Mouse (Mus musculus) limb, embryonic 10.5 days (tissue): ENCODE measurements around the gene Tmem60. TPM values are rescaled to one million over a fixed set of nuclear protein-coding genes. Genes with fewer than 3 reads are reported as not detected.

Experiments used
- DNase-seq: peaks from one replicate; pipeline ENCODE4 v3.0.0-alpha.2; 2017; ENCODE audit warnings: low spot score
- H3K27ac ChIP-seq: fragments of 300-500 bp; sonication (generic); 2 replicates; pipeline ENCODE4 v1.5.1; 2016; ENCODE audit warnings: mild to moderate bottlenecking
- H3K27me3 ChIP-seq: fragments of 300-500 bp; sonication (generic); 2 replicates; pipeline ENCODE4 v1.6.1; 2016; ENCODE audit warnings: low read depth, mild to moderate bottlenecking; ENCODE audit not compliant: poor library complexity, severe bottlenecking
- H3K36me3 ChIP-seq: fragments of 300-500 bp; sonication (generic); 2 replicates; pipeline ENCODE4 v1.6.1; 2016; ENCODE audit warnings: mild to moderate bottlenecking, moderate library complexity
- H3K4me1 ChIP-seq: fragments of 300-500 bp; sonication (generic); 2 replicates; pipeline ENCODE4 v1.6.1; 2016
- H3K4me3 ChIP-seq: fragments of 300-500 bp; sonication (generic); 2 replicates; pipeline ENCODE4 v1.5.1; 2016; ENCODE audit warnings: mild to moderate bottlenecking, moderate library complexity
- H3K9me3 ChIP-seq: fragments of 300-500 bp; sonication (generic); replicated peaks from 2 replicates; pipeline ENCODE4 v1.6.1; 2016; ENCODE audit warnings: mild to moderate bottlenecking
- WGBS: fragments of 180-500 bp; shearing (Covaris S2); methylation state at CpG from one replicate; pipeline ENCODE4 v1.1.7; 2016; 5-methylcytosine and 5-hydroxymethylcytosine counted together
- polyA plus RNA-seq: library from polyadenylated mRNA; unstranded; fragments of >200 nt; fragmentation: Nextera tagmentation; extraction: Ambion mirVana; gene quantifications from 2 replicates; pipeline ENCODE4 v1.2.1, GENCODE M21; 2016

The Tmem60 gene
- polyA plus RNA-seq, 1 experiment from 2014 or later, result 49.9 TPM

DNA sequence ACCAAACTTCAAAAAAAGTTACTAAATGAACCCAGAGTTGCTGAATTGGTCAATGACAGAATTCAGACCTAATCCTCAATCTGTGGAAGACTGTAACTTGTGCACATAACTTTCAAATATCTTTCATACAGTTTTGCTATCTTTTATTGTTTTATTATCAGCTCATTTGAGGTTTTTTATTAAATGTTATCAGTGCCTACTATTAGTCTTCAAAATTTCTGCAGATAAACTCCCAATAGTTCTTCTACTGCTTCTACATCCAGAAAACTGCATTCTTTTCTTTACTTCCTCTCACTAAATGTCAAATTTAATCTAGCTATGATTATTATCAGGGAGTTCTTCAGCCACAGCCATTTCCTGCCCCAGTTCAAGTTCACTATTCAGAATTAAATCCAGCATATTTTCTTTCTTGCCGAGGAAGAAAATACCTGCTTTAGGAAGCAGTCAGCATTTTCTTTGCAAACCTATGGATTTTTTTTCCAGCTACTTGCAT is 5.0 kb upstream of the Tmem60 start:
- Histone ChIP-seq H3K27me3 (no peaks in the 10 kb centered on the region), H3K4me1 (peaks cover 5% of the 10 kb centered on the region; the same call in 1 of the 2 replicates), H3K4me3 (no peak overlapping the region), H3K9me3 (no peaks in the 10 kb centered on the region), H3K36me3 (no peaks in the 10 kb centered on the region), H3K27ac (no peak overlapping the region)
- WGBS, result 86% methylated on average over 1 of the region's 1 CpGs
- DNase-seq, result no peak

DNA sequence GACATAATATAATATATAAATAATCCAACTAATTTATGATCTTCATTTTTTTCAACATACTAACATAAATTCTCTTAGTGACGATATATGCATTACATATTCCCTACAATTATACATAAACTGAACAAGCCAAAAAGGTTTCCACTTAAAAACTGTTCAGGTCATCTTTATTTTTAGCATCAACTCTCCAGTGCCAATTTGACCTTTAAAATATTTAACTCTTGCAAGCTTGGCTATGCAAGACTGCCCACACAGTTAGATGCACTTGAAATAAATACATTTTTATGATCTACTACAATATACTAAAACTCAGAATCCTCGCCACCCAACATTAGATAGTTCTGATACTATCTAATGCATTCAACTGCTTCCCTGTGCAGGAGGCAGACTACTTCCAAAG is 1.6 kb upstream of the Tmem60 start:
- WGBS, result 75% methylated on average over 2 of the region's 2 CpGs
- no peaks in the 10 kb centered on the region for H3K9me3 ChIP-seq
- peaks cover 16% of the 10 kb centered on the region for H3K4me1 ChIP-seq
- no peak for DNase-seq
- peak overlapping the region; percentile 88 for H3K4me3 ChIP-seq
- peak overlapping the region; percentile 97 for H3K27ac ChIP-seq
- H3K36me3 ChIP-seq, result peaks cover 4% of the 10 kb centered on the region
- no peaks in the 10 kb centered on the region for H3K27me3 ChIP-seq

DNA sequence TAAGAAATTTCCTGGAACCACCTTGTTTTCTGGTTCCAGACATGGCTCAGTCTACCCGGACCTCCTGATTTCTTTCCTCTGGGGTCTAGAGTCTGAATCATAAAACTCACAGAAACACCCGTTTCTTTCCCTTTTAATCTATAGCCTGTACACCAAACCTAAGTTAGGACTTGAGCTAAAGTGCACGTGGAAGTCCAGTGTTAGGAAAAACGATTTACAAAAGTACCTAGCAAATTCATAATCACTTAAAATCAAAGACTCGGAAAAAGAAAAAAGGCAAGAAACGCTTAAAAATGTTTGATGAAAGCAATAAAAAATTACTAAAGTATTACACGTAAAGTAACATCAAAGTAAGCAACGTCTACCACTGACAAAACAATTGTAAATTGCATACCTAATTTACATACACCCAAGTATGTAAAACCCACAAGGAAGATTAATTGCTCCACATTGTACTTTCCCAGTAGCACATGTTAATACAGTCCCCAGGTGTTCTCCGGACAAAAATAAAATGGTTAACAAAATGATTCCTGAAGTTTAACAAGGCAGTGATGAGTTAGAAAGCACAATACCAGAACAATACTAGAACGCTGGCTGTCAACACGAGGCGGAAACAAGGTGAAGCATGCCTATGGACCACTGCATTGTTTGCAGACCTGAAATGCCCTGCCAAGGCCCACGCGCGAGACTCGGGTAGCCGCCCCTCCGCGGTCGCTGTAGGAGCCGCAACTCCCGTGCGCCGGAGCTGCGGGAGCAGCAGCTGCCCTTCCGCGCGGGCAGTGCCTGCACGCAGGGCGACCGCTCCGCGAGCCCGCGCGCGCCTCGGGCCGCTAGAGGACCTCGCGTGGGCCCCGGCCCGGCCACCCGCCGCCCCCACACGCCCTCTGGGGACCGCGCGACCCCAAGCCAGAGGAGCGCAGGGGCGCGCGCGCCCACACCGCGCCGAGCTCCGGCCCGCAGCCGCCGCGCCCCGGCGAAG is 905 bp upstream of the Tmem60 start:
- no peaks in the 10 kb centered on the region for H3K27me3 ChIP-seq
- 2% methylated on average over 64 of the region's 64 CpGs for WGBS
- no peaks in the 10 kb centered on the region for H3K9me3 ChIP-seq
- DNase-seq, result peak; percentile 77
- peak overlapping the region; percentile 88 for H3K4me3 ChIP-seq
- peaks cover 11% of the 10 kb centered on the region for H3K36me3 ChIP-seq
- peaks cover 16% of the 10 kb centered on the region for H3K4me1 ChIP-seq
- peak overlapping the region; percentile 97 for H3K27ac ChIP-seq

DNA sequence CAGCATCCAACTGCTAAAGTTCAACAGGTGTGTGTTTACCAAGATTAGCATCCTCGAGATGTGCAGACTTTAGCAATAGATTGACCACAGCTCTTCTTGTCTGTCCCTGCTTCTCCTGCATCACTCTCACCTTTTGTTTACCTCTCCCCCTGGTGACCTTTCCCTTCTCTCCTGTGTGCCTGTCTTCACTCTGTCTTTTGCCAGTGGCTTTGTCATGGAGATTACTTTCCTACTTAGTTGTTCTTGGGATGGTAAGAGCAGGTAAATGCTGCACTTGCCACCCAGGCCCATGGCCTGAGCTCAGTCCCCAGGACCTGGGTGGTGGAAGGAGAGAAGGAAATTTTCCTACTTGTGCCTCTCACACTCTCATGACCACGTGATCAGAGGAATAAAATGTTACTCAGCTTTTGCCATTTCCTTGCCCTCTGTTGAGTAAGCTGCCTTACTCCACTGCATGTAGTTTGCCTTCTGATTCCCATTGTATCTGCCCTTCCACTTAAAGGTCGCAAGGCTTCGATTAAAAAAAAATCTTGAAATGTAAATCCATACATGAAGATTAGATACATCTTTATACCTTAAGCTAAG is 2.1 kb downstream of the Tmem60 start:
- no peak for DNase-seq
- 75% methylated on average over 4 of the region's 4 CpGs for WGBS
- H3K27me3 ChIP-seq, result no peaks in the 10 kb centered on the region
- no peaks in the 10 kb centered on the region for H3K9me3 ChIP-seq
- no peak overlapping the region for H3K27ac ChIP-seq
- 0 out of 2 replicates have a peak overlapping the region, but pooled peaks have one; percentile 88 for H3K4me3 ChIP-seq
- peaks cover 26% of the 10 kb centered on the region for H3K36me3 ChIP-seq
- H3K4me1 ChIP-seq, result peaks cover 16% of the 10 kb centered on the region

DNA sequence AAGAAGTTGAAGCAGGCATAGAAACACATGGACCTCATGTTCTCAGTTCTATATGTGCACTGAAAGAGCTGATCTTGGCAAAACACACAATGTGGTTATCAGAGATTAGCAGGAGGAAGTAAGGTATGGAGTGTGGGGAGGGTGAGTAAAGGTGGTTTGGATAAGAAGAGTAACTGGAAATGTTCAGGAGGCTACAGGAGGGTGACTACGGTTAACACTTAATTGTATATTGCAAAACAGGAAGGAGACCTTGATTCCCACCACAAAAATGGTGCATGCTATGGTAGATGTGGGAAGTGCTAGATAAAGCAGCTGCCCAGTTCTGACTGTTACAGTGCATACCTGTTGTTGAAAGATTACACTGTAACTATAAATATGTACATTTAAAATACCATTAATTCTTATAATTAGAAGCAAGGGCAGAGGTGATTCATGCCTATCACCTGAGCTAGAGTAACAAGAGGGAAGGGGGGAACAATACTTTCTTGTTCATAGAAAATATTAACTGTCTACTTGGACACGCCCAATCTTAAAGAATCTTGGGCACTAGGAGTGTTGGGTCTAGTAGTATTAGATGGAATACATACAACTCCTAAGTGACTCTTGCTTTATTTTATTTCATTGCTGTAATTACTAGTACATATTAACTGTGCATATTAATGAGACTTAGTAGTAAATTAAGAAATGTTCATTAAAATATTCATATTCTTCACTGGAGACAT is 15.6 kb downstream of the Tmem60 start:
- H3K4me1 ChIP-seq, result no peaks in the 10 kb centered on the region
- no peak overlapping the region for H3K27ac ChIP-seq
- H3K36me3 ChIP-seq, result peaks cover 58% of the 10 kb centered on the region
- no peak overlapping the region for H3K4me3 ChIP-seq
- WGBS, result 92% methylated on average over 2 of the region's 2 CpGs
- H3K27me3 ChIP-seq, result no peaks in the 10 kb centered on the region
- no peaks in the 10 kb centered on the region for H3K9me3 ChIP-seq
- no peak for DNase-seq

DNA sequence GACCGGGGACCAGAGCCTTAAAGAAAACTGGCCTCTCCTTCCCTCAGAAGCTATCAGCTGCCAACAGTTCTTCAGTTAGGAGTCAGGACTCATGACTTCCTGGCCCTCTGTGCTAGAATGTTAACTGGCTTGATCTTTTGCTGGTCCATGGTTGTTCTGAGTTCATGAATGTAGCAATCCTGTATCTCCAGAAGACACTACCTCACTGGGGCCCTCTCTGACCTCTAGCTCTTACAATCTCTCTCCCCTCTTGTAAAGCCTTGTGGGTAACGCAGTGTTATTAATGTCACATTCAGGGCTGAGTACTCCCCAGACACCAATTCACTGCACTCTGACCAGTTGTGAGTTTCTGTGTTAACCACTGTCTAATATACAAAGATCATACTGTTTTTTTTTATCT is 22.7 kb downstream of the Tmem60 start:
- Histone ChIP-seq H3K4me1 (no peaks in the 10 kb centered on the region), H3K27me3 (no peaks in the 10 kb centered on the region), H3K4me3 (no peak overlapping the region), H3K36me3 (peaks cover 54% of the 10 kb centered on the region), H3K27ac (no peak overlapping the region), H3K9me3 (no peaks in the 10 kb centered on the region)
- WGBS, result 88% methylated on average over 2 of the region's 2 CpGs
- DNase-seq, result no peak

DNA sequence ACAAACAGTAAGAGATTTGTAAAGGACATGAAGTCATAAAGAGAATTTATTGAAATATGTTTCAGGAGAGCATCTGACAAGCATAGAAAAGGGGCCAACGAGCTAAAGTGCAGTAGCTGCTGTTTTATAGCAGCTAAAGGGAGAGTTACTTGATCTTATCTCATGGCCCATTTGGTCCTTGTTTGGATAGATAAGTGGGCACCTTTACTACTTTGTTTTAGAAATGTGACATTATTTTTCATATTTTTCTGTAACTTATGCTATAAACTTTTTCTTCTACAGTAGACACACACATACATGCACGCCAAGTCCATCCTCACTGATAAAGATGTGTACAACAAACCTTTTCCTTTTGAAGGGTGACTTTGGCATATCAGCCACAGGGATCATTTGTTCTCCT is 23.4 kb downstream of the Tmem60 start:
- H3K4me1 ChIP-seq, result no peaks in the 10 kb centered on the region
- 78% methylated on average over 2 of the region's 2 CpGs for WGBS
- no peaks in the 10 kb centered on the region for H3K27me3 ChIP-seq
- H3K4me3 ChIP-seq, result no peak overlapping the region
- no peak overlapping the region for H3K27ac ChIP-seq
- H3K9me3 ChIP-seq, result no peaks in the 10 kb centered on the region
- H3K36me3 ChIP-seq, result peaks cover 50% of the 10 kb centered on the region
- no peak for DNase-seq

DNA sequence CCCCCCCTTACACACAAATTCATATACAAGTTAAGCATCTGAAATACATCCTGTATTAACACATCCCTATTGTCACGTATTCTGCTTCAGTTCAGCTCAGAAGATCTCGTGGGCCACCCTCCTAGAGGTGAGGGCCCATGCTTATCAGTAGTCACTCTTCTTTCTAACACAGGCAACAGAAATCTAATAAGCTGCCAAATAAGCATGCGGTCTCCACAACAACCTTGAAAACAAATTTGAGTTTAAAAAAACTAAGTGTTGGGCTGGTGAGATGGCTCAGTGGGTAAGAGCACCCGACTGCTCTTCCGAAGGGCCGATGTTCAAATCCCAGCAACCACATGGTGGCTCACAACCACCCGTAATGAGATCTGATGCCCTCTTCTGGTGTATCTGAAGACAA is 24.2 kb downstream of the Tmem60 start:
- 92% methylated on average over 7 of the region's 7 CpGs for WGBS
- H3K27me3 ChIP-seq, result no peaks in the 10 kb centered on the region
- H3K4me3 ChIP-seq, result no peak overlapping the region
- H3K4me1 ChIP-seq, result no peaks in the 10 kb centered on the region
- DNase-seq, result no peak
- H3K9me3 ChIP-seq, result no peaks in the 10 kb centered on the region
- H3K27ac ChIP-seq, result no peak overlapping the region
- peaks cover 42% of the 10 kb centered on the region for H3K36me3 ChIP-seq

DNA sequence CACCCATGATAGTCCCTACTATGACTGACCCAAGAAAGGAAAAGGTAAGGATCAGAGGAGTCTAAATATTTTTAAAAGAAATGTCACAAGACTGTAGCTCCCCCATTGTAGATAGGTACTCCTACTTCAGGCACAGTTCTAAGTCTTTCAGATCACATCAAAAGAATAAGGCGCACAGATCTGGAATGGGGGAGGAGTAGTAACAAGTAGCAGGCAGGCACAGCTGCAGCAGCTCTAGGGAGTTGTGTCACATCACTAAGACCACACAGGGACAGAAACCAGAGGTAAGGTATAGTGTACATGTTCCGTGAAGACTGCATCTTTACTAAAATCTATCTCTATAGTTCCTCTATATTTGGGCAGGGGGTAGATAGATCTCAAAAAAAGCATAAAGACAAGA is 29.8 kb downstream of the Tmem60 start:
- Histone ChIP-seq H3K36me3 (peaks cover 14% of the 10 kb centered on the region), H3K4me3 (no peak overlapping the region), H3K27me3 (no peaks in the 10 kb centered on the region), H3K27ac (no peak overlapping the region), H3K4me1 (no peaks in the 10 kb centered on the region), H3K9me3 (no peaks in the 10 kb centered on the region)
- DNase-seq, result no peak
- WGBS, result 85% methylated on average over 2 of the region's 2 CpGs

DNA sequence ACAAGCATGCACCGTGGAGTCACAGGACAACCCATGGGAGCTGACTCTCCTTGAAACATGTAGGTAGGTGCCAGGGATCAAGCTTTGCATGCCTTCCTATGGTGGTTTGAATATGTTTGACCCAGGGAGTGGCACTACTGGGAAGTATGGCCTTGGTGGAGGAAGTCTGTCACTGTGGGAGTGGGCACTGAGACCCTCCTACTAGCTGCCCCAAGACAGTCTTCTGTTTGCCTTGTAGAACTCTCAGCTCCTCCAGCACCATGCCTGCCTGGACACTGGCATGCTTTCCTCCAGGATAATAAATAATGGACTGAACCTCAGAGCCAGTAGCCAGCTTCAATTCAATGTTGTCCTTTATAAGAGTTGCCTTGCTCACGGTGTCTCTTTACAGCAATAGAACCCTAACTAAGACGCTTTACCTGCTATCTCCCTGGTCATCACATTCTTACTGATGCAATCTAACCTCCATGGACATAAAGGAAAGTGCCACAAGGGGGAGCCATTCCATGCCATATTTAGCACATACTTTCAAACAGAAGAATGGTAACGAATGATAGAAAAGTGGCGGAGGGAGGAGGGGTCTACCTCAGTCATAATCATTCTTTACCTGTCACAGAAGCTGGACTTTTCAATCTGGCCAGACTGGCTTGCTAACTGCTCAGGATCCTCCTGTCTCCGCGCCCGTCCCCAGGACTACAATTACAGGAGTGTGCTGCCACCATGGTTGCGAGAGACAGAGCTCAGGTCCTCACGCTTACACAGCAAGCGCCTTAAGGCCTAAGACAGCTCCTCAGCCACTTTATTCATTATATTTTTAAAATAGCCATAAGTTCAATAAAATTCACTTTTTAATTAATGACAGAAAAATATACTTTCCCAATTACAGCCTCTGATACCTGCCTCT is 31.6 kb downstream of the Tmem60 start:
- H3K27ac ChIP-seq, result no peak overlapping the region
- no peaks in the 10 kb centered on the region for H3K4me1 ChIP-seq
- 0 out of 2 replicates have a peak, but pooled peaks cover 2% of the 10 kb centered on the region for H3K36me3 ChIP-seq
- peak; percentile 55 for DNase-seq
- WGBS, result 77% methylated on average over 11 of the region's 11 CpGs
- H3K27me3 ChIP-seq, result no peaks in the 10 kb centered on the region
- no peaks in the 10 kb centered on the region for H3K9me3 ChIP-seq
- no peak overlapping the region for H3K4me3 ChIP-seq

DNA sequence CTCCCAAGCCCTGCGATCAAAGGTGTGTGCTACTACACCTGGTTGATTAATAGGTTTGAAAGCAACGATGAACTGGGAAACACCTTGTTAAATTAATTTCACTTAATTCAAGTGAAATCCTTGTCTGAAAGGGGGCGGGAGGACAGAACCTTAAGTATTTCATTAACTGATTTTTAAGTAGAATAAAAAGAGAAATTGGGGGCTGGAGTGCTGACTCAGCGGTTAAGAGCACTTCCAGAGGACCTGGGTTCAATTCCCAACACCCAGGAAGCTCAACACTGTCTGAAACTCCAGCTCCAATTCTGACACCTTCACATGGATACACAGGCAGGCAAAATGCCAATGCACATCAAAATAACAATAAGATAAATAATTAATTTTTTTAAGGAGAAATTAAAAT is 37.0 kb downstream of the Tmem60 start:
- Histone ChIP-seq H3K27ac (no peak overlapping the region), H3K4me3 (no peak overlapping the region), H3K36me3 (0 out of 2 replicates have a peak, but pooled peaks cover 5% of the 10 kb centered on the region), H3K27me3 (no peaks in the 10 kb centered on the region), H3K4me1 (no peaks in the 10 kb centered on the region), H3K9me3 (no peaks in the 10 kb centered on the region)
- no peak for DNase-seq
- WGBS, result 96% methylated on average over 4 of the region's 4 CpGs

DNA sequence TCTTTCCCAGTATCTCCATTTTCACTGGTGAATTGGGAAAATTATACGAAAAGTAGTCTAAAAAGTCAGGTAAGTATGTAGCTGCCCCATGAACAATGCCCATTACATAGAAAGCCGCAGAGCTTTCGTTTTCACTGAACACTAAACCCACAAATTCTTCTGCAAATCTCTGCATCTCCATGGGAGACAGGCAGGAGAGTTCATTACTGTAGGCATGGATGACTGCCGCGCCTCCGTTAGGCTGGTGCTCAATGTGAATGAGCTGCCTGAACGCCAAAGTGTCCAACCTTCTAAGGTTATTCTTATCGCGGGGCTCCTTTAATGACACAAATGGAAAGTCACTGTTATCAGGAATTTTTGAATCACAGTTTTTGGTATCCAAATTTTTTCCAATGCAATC is 37.6 kb downstream of the Tmem60 start:
- Histone ChIP-seq H3K27me3 (no peaks in the 10 kb centered on the region), H3K4me3 (no peak overlapping the region), H3K9me3 (no peaks in the 10 kb centered on the region), H3K36me3 (0 out of 2 replicates have a peak, but pooled peaks cover 5% of the 10 kb centered on the region), H3K27ac (no peak overlapping the region), H3K4me1 (no peaks in the 10 kb centered on the region)
- no peak for DNase-seq
- WGBS, result 93% methylated on average over 9 of the region's 9 CpGs
